Mouse (Mus musculus) kidney, adult 2 months (tissue): Measurements from ENCODE around the gene Serpina3c.

ENCODE experiments used
- CTCF ChIP-seq: fragments of 200-500 bp; conservative IDR thresholded peaks from 2 replicates; pipeline ENCODE4 v1.5.1; 2011; ENCODE audit warnings: low read depth, mild to moderate bottlenecking, control low read depth, low read length, moderate library complexity, mixed read lengths; ENCODE audit not compliant: insufficient read depth, insufficient read length
- POLR2A ChIP-seq: fragments of 200-500 bp; IDR thresholded peaks from one replicate; pipeline ENCODE4 v1.6.1; 2011; ENCODE audit warnings: low read depth, low read length, control low read depth

GRCm38 (mm10) chr12:104153041-104153645 lies 527 bp downstream of the Serpina3c start:
- TF ChIP-seq CTCF (no peak), POLR2A (no peak)
